Mouse (Mus musculus): ENCODE results near the gene Vsig2.
A peak's percentile ranks its signal among the peaks of the same experiment; 100 is the strongest.

Vsig2 gene

DNA sequence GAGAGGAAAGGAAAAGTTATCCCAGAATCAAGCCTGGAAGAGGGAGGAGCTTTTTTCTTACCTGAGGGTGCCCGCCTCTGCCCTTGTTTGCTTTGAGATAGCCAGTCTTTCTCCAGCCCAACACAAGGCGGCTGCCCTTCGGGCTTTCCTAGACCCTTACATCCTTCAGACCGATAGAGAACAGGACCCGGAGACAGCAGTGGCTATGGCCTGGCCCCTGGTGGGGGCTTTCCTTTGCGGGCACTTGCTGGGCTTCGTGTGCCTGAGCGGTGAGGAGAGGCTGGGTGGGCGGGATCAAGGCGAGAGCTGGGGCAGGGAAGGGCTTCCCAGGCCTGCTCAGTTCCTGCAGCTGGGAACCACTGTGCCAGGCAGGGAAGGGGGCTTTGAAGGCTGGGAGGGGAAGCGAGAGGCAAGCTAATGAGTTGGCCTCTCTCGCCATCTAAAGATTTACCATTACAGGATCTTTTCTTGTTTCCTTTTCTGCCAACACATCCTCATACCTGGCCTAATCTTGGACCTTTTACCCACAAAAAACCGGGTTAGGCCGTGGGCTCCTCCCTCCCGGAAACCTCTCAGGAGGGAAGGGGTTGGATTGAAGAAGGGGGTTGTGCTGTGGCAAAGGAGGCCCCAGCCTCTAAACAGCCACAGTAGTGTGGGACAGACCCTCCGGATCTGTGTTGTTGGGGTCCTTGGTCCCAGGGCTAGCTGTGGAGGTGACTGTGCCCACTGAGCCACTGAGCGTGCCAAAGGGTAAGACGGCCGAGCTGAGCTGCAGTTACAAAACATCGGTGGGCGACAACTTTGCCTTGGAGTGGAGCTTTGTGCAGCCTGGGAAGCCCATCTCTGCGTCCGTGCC is at the start of gene Vsig2:
TSS of gene Vsig2 (plus strand) at position 86 of the 856 bp plus-strand sequence.
- DNase-seq (ENCODE audit: low read depth) = no peak

DNA sequence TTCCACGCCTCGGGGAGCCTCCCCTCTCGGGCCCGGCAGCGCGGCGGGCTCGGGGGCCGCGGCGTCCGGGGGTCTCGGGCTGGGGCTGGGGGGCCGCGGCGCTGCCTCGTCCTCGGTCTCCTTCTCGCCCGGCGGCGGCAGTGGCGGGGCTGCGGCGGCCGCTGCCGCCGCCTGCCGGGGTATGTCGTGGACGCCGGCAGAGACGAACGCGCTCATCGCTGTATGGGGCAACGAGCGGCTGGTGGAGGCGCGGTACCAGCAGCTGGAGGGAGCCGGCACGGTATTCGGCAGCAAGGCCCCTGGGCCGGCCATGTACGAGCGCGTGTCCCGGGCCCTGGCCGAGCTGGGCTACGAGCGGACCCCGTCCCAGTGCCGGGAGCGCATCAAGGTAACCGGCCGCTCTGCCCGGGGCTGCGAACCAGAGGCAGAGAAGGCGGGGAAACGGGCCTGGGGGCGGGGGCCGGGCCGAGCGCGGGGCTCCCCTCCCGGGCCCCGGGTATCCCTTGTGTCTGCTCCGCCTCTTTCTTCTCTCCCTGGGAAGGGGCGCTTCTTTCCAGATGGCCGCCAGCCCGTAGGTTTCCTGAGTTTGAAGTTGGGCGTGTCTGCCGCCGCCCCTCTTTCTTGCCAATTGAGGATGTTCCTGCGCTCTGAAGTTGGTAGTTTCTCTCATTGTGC is 49.5 kb upstream of the Vsig2 start:
- peak; percentile 62 for DNase-seq (ENCODE audit: low read depth)

DNA sequence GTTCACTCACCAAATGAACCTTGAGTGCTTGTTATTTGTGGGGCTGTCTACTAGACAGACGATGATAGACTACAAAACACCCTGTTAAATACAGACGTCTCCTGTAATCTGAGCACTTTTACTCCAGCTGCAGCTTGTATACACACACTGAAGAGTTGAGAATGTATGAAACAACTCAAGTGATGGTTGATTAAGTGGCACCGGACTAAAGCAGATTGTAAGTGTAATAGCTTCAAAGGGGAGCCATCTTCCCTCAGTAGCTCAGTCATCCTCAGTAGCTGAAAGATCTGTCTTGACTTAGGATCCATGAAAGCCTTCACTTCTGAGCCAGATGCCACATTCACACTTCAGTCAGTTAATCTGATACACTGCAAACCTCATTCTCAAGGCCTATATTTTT is 43.3 kb upstream of the Vsig2 start:
- no peak for DNase-seq (ENCODE audit: low read depth)

DNA sequence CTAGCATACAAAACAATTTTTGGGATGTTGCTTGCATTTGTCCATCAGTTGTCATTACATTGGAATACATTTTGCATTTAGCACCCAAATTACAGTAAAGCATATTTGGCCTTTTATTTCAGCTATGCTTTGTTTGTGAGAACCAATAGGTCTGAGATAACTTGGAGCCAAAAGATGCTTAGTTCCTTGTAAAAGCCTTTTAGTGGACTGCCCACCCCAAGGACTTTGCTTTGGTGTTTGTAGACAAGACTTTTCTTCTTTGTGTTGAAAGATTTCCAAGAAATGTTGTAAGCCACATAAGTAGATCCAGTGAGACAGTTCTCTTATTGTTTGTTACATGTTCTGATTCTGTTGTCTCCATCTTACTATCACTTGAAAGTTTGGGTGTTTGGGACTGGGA is 42.7 kb upstream of the Vsig2 start:
- DNase-seq (ENCODE audit: low read depth) = no peak

DNA sequence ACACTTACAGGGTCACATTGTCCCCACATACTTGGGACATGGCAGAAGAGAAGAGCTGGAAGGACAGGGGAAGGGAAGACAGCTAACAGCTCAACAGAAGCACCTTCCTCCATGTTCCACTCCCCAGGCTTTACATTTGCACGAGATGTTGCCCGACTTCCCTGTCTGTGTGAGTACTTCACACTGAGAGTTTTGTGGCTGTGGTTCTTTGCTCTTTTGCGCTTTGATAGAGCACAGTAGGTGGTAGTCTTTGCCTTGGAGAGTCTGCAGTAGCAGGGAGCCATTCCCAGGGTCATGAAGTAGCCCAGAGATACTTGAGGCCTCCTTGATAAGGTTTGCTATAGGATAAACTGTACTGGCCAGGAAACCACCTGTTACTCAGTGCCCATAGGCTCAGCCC is 38.9 kb upstream of the Vsig2 start:
- no peak for DNase-seq (ENCODE audit: low read depth)

DNA sequence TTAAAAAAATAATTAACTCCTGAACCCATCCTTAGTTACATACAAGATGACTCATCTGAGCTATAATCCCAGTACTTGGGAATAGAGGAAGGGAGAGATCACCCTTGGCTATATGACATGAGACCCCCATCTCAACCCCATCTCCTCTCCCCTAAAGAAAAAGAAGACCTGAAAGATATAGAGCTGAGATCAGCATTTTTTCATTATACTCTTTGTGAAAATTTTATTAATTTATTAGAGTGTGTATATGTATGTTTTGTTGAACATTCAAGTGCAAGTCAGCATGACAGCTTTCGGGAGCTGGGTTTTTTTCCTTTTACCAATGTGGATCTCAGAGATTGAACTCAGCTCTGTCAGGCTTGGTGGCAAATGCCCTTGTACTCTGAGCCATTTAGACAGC is 37.9 kb upstream of the Vsig2 start:
- DNase-seq (ENCODE audit: low read depth) = no peak

DNA sequence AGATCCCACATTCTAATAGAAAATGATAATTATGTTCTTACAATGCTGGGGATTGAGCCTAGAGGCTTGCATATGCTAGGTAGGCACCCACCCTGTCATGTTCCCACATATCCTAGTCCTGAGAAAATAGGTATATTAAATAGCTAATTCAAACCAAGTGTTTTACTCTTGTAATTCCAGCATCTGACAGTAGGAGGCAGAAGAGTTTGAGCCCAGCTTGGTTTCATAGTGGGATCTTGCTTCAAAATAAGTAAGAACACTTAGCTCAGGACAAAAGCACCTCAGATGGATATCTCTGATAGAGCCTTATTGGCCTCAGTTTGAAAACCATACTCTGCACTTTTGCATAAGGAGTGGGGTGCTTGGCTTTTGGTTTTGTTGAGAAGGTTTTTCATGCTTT is 34.7 kb upstream of the Vsig2 start:
- peak; percentile 7 for DNase-seq (ENCODE audit: low read depth)

DNA sequence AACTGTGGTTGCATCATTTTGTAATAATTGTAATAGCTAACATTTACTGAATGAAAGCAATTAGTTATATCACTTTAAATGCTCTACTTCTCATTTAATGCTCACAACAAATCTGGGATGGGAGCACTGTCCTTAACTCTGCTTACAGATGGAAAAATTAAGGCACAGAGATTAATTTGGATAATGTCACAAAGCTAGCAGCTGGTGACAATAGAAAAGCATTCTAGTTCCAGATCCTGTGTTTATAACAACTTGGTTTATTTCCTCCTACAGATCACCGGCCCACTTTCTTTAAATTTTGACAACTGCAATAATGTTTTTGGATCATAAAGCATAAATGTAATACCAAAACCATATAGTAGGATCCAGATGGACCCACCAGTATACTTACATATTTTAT is 33.0 kb upstream of the Vsig2 start:
- DNase-seq (ENCODE audit: low read depth) = no peak

DNA sequence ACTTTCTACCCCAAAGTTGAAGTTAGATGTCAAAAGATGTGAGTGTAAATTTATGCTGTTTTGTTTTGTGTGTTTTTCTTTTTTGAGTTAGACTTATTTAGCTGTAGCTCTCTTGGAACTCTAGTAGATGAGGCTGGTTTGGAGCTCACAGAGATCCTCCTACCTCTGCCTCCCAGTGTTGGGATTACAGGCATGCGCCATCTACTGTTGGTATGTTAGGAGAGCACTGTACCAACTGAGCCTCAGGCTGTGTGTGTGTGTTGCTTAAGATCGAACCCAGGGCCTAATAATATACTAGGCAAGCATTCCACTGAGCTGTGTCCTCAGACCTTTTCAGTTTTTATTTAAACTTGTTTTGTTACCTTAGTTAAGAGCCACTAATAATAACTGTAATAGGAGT is 27.0 kb upstream of the Vsig2 start:
- DNase-seq (ENCODE audit: low read depth) = no peak

DNA sequence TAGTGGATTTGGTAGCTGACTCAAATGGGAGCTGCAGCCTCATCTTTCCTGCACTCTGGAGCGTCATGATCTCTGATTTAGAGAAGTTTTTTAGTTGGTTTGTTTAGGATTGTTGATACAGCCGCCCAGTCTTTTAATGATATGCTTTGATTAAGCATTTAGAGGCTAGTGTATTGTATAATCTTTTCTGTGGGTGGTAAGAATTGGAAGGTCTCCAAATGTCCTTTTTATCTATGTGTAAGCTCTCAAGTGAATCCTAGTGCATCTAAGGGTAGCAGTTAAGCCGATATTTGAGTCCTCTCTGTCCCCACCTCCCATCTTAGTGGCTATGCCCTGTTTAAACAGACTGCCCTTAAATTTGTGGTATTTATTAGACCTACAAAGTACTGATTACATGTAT is 24.6 kb upstream of the Vsig2 start:
- DNase-seq (ENCODE audit: low read depth) = no peak

DNA sequence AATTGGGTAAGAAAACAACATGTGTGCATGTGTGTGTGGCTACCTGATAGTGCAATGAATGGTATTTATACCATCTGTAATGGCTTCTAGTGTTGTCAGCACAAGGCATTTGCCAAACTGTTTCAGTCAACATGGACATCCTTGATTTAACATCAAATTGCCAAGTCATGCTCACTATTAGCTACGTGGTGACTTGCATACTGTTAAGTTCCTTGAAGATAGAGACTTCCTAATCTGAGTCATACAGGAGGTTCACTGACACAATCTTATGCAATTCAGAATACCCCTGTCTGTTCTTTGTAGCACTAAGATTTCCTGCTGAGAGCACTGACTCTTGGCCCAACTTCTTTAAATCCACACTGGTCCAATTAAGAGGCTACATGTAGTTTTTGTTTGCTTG is 21.6 kb upstream of the Vsig2 start:
- peak; percentile 30 for DNase-seq (ENCODE audit: low read depth)

DNA sequence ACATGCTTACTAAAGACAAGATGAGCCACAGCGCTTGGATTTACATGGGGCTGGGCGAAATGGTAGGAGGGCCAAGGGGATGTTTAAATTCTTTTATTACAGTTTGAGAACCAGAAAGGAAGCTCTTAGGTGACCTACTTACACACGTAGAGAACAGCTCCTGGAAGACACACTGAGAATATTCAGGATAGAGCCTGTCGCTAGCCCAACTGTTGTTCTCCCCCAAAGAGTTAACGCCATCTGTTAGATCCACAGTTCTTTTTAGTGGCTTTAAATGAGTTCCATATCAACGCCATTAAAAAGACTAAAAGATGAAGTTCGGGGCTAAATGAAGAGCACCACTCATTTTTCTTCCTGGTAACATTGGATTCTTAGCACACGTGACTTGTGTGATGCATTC is 20.1 kb upstream of the Vsig2 start:
- DNase-seq (ENCODE audit: low read depth) = no peak

DNA sequence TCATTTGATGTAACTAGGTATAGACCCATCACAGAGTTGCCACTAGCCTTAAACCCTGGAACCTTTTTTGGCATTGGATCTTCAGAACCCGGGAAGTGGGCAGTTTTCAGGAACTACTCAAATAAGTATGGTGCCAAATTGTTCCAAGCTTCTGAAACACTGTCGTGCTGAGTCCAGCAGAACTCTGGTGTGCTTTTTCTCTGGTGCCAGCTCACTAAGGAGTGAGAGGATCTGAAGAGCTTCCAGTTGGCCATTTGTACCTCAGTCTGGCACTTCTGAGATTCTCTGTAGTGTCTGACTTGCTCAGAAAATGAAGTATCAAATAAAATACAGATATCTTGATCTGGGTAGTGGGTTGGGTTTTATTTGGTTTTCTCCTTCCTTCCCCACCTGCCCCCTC is 19.1 kb upstream of the Vsig2 start:
- DNase-seq (ENCODE audit: low read depth) = no peak

DNA sequence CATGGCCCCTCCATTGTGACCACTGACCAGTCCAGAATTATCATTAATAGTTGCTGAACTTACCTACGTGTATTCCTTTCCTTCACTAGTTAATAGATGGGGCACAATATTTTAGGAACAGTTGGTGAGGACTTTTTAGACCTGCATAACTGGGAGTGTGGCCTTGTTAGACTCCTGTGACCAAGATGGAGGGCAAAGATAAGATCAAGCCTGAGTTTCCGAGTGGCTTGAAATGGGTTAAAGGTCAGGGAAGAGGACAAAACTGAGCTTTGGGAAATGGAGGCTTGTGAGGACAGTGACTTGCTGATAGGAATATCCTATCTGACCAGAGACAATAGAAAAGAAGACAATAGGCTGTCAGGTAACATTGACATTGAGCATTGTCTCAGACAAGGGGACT is 13.6 kb upstream of the Vsig2 start:
- no peak for DNase-seq (ENCODE audit: low read depth)

DNA sequence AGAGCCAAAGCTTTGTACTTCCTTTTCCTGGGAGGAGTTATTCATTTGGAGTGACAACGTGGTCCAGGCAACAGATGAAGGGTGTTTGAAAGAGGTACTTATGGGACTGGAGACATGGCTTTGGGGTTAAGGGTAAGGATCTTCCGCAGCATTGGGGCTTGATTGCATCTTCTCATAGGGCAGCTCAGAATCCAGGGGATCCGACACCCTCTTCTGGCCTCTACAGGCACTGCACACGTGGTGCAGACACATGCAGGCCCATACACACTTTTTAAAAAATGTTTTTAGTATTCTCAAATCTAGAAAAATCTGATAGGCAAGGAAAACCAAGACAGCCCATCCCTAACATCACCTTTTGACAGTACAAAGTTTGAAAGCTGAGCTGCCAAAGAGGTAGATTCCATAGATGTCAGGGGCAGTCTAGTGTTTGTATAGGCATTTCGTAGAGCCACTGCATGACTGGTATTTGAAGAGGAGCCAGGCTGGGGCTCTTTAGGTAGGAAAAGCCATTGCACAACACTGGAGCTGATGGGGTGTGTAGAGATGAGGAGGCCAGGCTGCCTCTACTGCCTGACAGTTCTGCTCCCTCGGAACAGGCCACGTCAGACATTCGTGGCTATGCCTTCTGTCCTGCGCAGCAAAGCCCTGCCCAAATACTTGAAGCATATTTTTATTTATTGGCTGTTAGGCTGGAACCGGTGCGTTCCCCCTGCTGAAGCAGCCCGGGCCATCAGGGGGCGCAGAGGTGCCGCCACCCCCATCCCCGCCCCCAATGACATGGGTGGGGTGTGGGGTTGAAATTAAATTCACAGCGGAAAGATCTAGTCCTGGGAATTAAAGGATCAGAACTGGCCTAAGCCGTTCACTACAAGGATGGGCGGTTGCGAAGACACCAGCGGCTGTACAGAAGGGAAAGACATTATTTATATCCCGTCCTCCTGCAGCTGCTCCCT is 12.3 kb upstream of the Vsig2 start:
- no peak for DNase-seq (ENCODE audit: low read depth)

DNA sequence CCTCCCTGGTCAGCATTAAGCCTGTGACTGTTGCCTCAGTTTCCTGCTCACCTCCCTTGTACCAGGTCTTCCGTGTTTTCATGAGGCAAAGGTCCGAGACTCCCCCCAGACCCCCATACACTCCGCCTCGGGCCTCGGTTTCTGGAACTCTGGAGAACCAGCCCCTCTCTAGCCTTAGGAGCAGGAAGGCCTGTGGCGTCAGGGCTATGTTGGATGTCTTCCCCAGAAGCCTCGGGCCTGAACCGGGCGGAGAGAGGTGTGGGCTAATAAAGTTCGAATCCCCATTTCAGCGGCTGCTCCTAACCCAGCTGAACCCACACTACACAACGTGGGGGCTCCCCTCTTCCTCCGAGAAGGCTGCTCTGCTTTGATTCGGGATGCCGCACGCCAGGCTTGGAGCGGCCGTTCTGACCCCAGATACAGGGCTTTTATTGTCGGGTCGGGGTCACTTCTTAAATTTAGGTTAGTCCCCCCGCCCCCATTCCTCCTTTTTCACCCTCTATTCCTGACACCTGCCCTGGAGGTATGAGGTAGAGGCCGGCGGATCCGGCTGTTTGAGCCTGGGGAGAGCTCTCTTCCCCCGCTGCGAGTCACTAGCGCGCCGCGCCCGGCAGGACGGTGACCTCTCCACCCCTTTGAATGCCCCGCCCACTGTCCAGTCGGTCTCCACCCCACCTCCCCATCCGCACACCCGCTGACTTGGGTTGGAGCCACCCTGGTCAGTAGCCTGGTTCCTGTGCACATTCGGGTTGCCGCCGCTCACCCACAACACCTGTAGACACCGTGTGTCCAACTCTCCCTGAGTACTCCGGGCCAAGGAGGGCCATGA is 11.4 kb upstream of the Vsig2 start, which contains the start of gene Esam:
TSS of gene Esam (plus strand) at position 683 of the 829 bp plus-strand sequence.
- no peak for DNase-seq (ENCODE audit: low read depth)

DNA sequence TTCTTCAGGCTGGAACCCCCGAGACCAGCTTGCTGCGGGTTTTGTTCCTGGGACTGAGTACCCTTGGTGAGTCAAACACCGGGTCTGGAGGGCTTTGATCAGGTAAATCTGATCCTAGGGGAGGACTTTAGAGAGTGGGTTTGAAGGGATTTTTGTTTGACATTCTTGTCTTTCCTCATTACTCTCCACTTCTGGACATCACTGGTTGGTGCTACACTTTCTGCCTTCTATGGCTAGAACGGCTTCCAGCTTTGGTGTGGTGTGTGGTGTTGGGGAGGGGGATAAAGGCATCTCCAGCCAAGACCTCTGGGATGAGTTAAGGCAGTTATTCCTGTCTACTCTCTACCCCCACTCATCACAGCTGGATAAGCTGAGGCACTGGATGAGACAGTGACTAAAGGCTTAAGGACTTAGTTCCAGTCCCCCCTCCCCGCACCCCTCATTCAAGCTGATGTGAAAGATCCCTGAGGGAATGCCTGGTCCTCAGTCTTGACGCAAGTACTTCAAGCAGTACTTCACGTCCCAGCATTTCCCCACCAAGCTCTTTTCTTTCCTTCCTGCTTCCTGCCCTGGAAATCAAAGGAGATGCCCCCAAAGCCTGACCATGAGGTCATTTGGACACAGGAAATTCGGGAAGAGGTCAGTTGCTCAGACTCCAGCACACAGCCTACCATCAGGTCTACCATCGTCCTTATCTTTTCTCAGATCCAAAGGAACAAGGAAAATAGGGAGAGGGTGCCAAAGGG is 10.7 kb upstream of the Vsig2 start:
- no peak for DNase-seq (ENCODE audit: low read depth)

DNA sequence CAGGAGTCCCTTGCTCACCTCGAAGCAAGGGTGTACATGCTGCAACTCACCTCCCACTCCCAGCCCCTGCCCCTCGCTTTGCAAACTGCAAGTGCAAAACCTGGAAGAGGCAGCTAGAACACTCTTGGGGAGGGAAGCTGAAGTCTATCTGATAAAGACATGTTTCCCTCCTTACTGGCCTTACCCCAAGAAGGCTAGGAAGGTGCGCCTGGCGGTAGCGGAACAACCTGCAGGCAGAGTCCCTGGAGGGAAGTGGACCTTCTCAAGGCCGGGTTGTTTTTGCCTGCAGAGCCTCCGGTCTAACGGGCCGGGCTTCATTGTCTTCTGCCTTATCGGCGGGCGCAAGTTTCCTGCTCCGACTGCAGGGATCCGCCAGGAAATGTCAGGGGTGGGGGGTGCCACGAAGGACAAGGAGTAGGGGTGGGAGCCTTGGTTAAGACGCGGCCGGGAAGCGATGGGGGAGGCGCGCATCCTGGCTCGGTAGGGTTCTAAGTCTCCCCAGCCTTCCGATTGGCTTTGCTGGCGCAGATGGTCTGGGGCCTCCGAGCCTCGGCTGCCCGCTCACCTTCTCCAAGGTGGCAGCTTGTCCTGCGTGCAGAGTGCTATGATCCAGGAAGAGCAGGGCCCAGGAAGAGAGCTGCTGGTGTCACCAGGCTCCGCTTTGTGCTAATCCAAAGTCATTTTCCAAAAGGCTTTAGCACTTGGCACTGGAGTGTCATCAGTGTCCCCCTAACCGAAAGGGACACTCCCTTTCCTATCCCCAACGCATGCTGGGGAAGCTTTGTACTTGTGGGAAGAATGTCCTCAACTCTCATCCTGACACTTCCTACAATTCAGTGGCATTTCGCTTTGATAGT is 8.8 kb upstream of the Vsig2 start:
- no peak for DNase-seq (ENCODE audit: low read depth)

DNA sequence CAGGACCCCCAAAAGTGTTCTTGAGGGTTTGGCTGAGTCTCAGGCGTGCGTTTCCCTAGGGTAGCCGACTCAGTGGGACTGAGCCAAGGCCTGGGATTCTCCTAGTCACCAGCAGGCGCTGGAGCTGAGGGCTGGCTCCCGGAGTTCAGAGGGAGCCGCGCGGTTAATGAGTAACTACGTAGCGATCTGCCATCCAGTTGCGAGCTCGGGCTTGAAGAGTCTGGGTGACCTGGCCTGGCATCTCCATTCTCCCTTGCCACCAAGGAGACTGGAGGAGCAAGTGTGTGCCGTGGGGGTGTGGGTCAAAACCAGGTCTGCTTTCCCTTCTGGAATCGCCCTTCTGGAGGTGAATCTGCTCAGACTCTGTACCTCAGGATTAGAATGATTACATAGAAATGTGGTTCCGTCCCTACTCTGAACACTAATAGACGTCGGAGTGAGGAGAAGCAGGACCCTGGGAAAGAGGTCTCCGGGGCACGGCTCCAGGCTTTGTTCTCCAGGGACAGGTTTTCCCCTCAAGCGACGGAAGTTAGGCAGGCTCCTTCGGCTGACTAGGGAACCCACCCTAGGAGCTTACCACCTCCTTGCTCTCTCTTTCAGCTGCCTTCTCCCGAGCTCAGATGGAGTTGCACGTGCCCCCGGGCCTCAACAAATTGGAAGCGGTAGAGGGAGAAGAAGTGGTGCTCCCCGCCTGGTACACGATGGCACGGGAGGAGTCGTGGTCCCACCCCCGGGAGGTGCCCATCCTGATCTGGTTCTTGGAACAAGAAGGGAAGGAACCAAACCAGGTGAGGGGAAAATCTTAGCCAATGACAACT is 8.0 kb upstream of the Vsig2 start:
- no peak for DNase-seq (ENCODE audit: low read depth)
